Mouse (Mus musculus) stomach, postnatal 0 days (tissue): Measurements from ENCODE around the gene Calr3. TPM values are rescaled to one million over a fixed set of nuclear protein-coding genes. Genes with fewer than 3 reads are reported as not detected.

Experiments used
- ATAC-seq: fragments of 200-750 bp; cut with Nextera tagmentation; 2 replicates; pipeline ENCODE4 v1.8.0; 2017; ENCODE audit not compliant: low FRiP score, low TSS enrichment
- DNase-seq: peaks from one replicate; pipeline ENCODE4 v3.0.0-alpha.2; 2016; ENCODE audit warnings: low spot score
- H3K27ac ChIP-seq: fragments of 300-500 bp; sonication (generic); replicated peaks from 2 replicates; pipeline ENCODE4 v1.5.1; 2014; ENCODE audit warnings: mild to moderate bottlenecking, control low read depth
- H3K27me3 ChIP-seq: fragments of 300-500 bp; sonication (generic); 2 replicates; pipeline ENCODE4 v1.6.1; 2014; ENCODE audit warnings: low read length; ENCODE audit not compliant: control insufficient read depth, insufficient read depth
- H3K36me3 ChIP-seq: fragments of 300-500 bp; sonication (generic); 2 replicates; pipeline ENCODE4 v1.6.1; 2014; ENCODE audit warnings: low read length, mixed read lengths; ENCODE audit not compliant: control insufficient read depth, insufficient read depth
- H3K4me1 ChIP-seq: fragments of 300-500 bp; sonication (generic); replicated peaks from 2 replicates; pipeline ENCODE4 v1.6.1; 2014; ENCODE audit warnings: antibody characterized with exemption; ENCODE audit not compliant: control insufficient read depth, insufficient read depth
- H3K4me2 ChIP-seq: fragments of 300-500 bp; sonication (generic); replicated peaks from 2 replicates; pipeline ENCODE4 v1.6.1; 2014; ENCODE audit warnings: low read depth, mild to moderate bottlenecking, control low read depth, moderate library complexity
- H3K4me3 ChIP-seq: fragments of 300-500 bp; sonication (generic); 2 replicates; pipeline ENCODE4 v1.5.1; 2014; ENCODE audit warnings: low read depth, low read length, control low read depth
- H3K9ac ChIP-seq: fragments of 300-500 bp; sonication (generic); 2 replicates; pipeline ENCODE4 v1.6.1; 2014; ENCODE audit warnings: mild to moderate bottlenecking, low read length, control low read depth, mixed read lengths
- H3K9me3 ChIP-seq: fragments of 300-500 bp; sonication (generic); 2 replicates; pipeline ENCODE4 v1.6.1; 2016; ENCODE audit warnings: low read length; ENCODE audit not compliant: control insufficient read depth
- CTCF ChIP-seq: IDR thresholded peaks from 2 replicates; pipeline ENCODE4 v1.5.1; 2016; ENCODE audit warnings: antibody characterized with exemption, low read depth, mild to moderate bottlenecking, moderate library complexity
- EP300 ChIP-seq: optimal IDR thresholded peaks from 2 replicates; pipeline ENCODE3; 2016; ENCODE audit warnings: antibody characterized with exemption
- WGBS: fragments of 180-500 bp; shearing (Covaris S2); extraction: QIAGEN DNeasy Blood & Tissue Kit; methylation state at CpG from one replicate; pipeline ENCODE4 v1.1.7; 2014; 5-methylcytosine and 5-hydroxymethylcytosine counted together
- polyA plus RNA-seq: library from polyadenylated mRNA; unstranded; fragments of >200 nt; fragmentation: Nextera tagmentation; extraction: Ambion mirVana; gene quantifications from 2 replicates; pipeline ENCODE4 v1.2.1, GENCODE M21; 2015

Calr3 gene
- polyA plus RNA-seq, 1 experiment from 2014 or later = 5.4 TPM

DNA sequence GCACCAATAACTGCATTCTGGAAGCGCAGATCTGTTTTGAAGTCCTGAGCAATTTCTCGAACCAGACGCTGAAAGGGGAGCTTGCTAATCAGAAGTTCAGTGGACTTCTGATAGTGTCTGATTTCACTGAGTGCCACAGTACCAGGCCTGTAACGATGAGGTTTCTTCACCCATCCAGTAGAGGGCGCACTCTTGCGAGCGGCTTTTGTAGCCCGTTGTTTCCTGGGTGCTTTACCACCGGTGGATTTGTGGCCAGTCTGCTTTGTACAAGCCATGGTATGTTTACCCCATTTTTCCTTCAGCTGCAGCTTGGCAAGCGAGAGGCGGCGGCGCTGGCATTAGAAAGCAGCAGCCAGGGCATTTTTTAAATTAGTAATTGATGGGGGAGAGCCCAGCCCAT, 14.0 kb downstream of the Calr3 start:
- ATAC-seq (no peak), DNase-seq (peak; percentile 37)
- Histone ChIP-seq H3K9me3 (no peaks in the 10 kb centered on the region), H3K4me3 (no peak overlapping the region), H3K27ac (no peak overlapping the region), H3K4me2 (no peak overlapping the region), H3K27me3 (no peaks in the 10 kb centered on the region), H3K4me1 (no peaks in the 10 kb centered on the region), H3K9ac (no peak overlapping the region), H3K36me3 (no peaks in the 10 kb centered on the region)
- TF ChIP-seq EP300 = no peak
- TF ChIP-seq CTCF = peak; percentile 76
- WGBS = 50% methylated on average over 13 of the region's 13 CpGs

DNA sequence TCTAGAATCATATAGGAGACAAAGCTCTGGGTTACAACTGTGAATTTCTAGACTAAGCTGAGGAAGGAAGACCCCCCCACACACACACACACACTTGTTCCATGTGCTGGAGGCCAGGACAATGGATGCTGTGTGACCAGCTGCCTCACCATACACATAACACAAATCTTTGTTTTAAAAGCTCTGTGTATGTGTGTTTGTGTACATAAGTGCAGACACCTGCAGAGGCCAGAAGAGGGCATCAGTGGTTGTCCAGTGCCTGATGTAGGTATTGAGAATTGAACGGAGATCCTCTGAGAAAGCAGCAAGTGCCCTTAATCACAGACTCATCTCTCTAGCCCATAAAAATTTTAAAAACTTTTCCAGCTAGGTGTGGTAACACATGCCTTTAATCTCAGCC, 20.7 kb downstream of the Calr3 start:
- H3K27ac ChIP-seq = no peak overlapping the region

DNA sequence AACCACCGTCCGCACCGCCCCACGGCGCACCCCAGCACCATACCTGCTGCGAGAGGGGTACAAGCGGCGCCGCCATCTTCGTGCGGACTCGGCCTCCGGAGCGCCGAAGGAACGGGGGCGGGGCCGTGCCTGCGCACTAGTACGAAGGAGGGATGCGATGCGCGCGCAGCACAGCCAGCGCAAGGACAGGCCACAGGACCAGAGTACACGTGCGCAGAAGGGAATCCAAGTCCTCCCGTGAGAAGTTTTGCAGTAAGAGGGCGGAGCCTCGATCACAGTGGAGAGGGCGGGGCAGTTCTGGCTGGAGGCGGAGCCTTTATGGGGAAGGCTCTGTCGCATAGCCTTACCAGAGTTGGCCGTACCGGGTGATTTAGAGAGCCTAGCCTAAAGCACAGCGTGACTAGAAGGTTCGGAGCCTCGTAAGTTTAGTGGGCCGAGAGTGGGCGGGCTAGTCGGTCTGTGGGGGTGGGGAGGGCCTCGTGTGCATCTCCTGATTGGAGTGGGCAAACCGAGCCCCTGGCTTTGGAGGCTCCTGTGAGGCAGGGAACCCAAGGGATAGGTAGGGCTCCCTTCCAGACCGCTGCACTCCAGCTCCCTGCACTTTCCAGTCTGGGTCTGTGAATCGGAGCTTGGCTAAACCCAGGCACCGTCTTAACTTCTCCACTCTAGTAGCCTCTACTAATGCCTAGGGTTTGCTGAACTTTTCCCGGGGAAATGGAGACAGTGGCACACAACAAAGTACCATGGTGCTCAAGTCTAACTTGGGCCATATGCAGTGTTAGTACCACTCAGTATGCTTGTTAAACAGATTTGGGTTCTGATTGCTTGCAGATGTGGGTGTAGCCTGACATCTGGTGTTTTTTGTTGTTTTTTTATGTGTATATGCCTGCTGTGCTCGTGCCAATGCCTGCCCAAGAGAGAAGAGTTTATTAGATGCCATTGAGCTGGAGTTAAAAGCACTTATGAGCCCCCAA, 22.0 kb downstream of the Calr3 start, which contains the start of gene Eps15l1:
Gene Eps15l1, minus strand, starts transcription at position 99 of the 974 bp plus-strand sequence.
- under 1% methylated on average over 48 of the region's 48 CpGs for WGBS
- Histone ChIP-seq H3K9ac (peak within 1 kb of the TSS; percentile 83), H3K27ac (peak within 1 kb of the TSS; percentile 89), H3K4me2 (peak within 1 kb of the TSS; percentile 77), H3K36me3 (no peaks in the 10 kb centered on the region; the same call in 1 of the 2 replicates), H3K27me3 (no peaks in the 10 kb centered on the region), H3K4me1 (peaks cover 7% of the 10 kb centered on the region; the same call in 1 of the 2 replicates), H3K4me3 (peak within 1 kb of the TSS; percentile 78), H3K9me3 (no peaks in the 10 kb centered on the region)
- ATAC-seq (peak; percentile 98), DNase-seq (peak; percentile 99)
- TF ChIP-seq CTCF (0 out of 2 replicates have a peak, but pooled peaks have one; percentile 1), EP300 (no peak)

More for the DNA sequence above, 20.7 kb downstream of the Calr3 start:
- no peak for ATAC-seq
- 56% methylated on average over 1 of the region's 1 CpGs for WGBS
- Histone ChIP-seq H3K36me3 (no peaks in the 10 kb centered on the region), H3K9ac (no peak overlapping the region), H3K27me3 (no peaks in the 10 kb centered on the region), H3K4me3 (no peak overlapping the region), H3K9me3 (no peaks in the 10 kb centered on the region), H3K4me2 (no peak overlapping the region), H3K4me1 (peaks cover 7% of the 10 kb centered on the region; the same call in 1 of the 2 replicates)
- peak; percentile 49 for DNase-seq
- no peak for TF ChIP-seq EP300
- TF ChIP-seq CTCF = peak; percentile 70

DNA sequence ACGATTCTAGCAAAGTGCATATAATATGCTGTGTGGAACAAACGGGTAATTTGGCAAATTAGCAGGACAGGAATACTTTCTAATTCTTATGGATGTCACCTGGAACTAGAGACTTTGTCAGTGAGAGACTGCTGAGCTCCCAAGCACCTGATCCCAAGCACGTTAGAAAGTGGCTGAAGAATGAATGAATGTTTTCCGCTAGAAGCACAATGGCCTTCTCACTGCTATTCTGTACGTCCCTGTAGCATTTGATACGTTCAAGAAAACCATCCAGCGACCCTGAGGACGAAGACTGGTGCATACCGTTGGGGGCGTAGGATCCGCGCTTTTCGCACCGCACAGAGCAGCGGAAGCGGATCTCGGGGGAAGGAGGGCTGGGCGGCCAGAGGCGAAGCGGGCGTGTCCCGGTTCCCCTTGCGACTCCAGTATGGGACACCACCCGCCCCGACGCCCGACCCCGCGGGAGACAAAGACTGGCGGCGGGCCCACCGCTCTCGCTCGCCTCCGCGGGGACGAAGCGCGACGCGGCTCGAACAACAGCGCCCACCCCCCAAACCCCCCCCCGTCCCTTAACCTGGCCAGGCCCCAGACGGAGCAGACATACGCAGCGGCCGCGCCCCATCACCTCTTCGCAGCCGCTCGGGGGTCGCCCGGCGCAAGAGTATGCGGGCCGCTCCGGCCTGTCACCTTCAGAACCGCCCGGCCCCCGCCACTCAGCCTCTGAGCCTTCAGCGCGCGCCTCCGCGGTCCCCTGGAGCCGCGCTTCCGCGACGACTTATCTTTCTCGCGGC, 22.9 kb downstream of the Calr3 start:
- no peaks in the 10 kb centered on the region for H3K27me3 ChIP-seq
- H3K4me3 ChIP-seq = peak overlapping the region; percentile 78
- DNase-seq (peak; percentile 61), ATAC-seq (peak; percentile 47)
- under 1% methylated on average over 62 of the region's 73 CpGs for WGBS
- H3K36me3 ChIP-seq = no peaks in the 10 kb centered on the region; the same call in 1 of the 2 replicates
- H3K27ac ChIP-seq = peak overlapping the region; percentile 89
- peak overlapping the region; percentile 83 for H3K9ac ChIP-seq
- peaks cover 7% of the 10 kb centered on the region; the same call in 1 of the 2 replicates for H3K4me1 ChIP-seq
- H3K9me3 ChIP-seq = no peaks in the 10 kb centered on the region
- no peak for TF ChIP-seq CTCF
- no peak for TF ChIP-seq EP300
- peak overlapping the region; percentile 77 for H3K4me2 ChIP-seq

DNA sequence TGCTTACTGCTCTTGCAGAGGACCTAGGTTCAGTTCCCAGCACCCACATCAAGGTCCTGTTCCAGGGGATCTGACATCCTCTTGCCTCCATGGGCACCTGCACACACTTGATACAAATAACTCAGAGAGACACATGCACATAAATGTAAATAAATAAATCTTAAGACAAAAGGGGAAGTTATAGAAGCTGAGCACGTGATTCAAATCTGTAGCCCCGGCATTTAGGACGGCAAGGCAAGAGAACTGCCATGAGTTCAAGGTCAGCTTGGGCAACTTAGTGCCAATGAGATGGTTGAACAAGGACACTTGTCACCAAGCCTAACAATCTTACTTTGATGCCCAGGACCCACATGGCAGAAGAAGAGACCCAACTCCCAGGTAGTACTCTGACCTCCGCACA, 25.6 kb downstream of the Calr3 start:
- DNase-seq = no peak
- Histone ChIP-seq H3K36me3 (no peaks in the 10 kb centered on the region; the same call in 1 of the 2 replicates), H3K4me2 (no peak overlapping the region), H3K27me3 (no peaks in the 10 kb centered on the region), H3K9me3 (no peaks in the 10 kb centered on the region), H3K9ac (no peak overlapping the region), H3K4me1 (peaks cover 7% of the 10 kb centered on the region; the same call in 1 of the 2 replicates), H3K4me3 (no peak overlapping the region), H3K27ac (no peak overlapping the region)
- no peak for ATAC-seq
- WGBS = 88% methylated on average over 4 of the region's 4 CpGs
- TF ChIP-seq EP300 = no peak
- no peak for TF ChIP-seq CTCF
